Mouse (Mus musculus) forebrain, embryonic 13.5 days (tissue): Measurements from ENCODE around the gene Grin2b. TPM values are rescaled to one million over a fixed set of nuclear protein-coding genes. Genes with fewer than 3 reads are reported as not detected.

Source experiments
- ATAC-seq: fragments of 200-750 bp; cut with Nextera tagmentation; 2 replicates; pipeline ENCODE4 v1.8.0; 2017
- H3K27ac ChIP-seq: fragments of 300-500 bp; sonication (generic); 2 replicates; pipeline ENCODE4 v1.5.1; 2015; ENCODE audit warnings: inconsistent platforms, mild to moderate bottlenecking, moderate library complexity
- H3K27me3 ChIP-seq: fragments of 300-500 bp; sonication (generic); 2 replicates; pipeline ENCODE4 v1.6.1; 2015; ENCODE audit warnings: mild to moderate bottlenecking, inconsistent platforms
- H3K36me3 ChIP-seq: fragments of 300-500 bp; sonication (generic); 2 replicates; pipeline ENCODE4 v1.6.1; 2015; ENCODE audit warnings: mild to moderate bottlenecking, inconsistent platforms; ENCODE audit not compliant: poor library complexity, severe bottlenecking
- H3K4me1 ChIP-seq: fragments of 300-500 bp; sonication (generic); 2 replicates; pipeline ENCODE4 v1.6.1; 2015; ENCODE audit warnings: inconsistent platforms
- H3K4me2 ChIP-seq: fragments of 300-500 bp; sonication (generic); 2 replicates; pipeline ENCODE4 v1.6.1; 2015; ENCODE audit warnings: inconsistent platforms, mild to moderate bottlenecking, moderate library complexity
- H3K4me3 ChIP-seq: fragments of 300-500 bp; sonication (generic); 2 replicates; pipeline ENCODE4 v1.5.1; 2015; ENCODE audit warnings: mild to moderate bottlenecking, inconsistent platforms
- H3K9ac ChIP-seq: fragments of 300-500 bp; sonication (generic); 2 replicates; pipeline ENCODE4 v1.6.1; 2015; ENCODE audit warnings: mild to moderate bottlenecking, inconsistent platforms
- H3K9me3 ChIP-seq: fragments of 300-500 bp; sonication (generic); replicated peaks from 2 replicates; pipeline ENCODE4 v1.6.1; 2016; ENCODE audit warnings: inconsistent platforms
- WGBS: fragments of 180-500 bp; shearing (Covaris S2); methylation state at CpG from one replicate; pipeline ENCODE4 v1.1.7; 2015; 5-methylcytosine and 5-hydroxymethylcytosine counted together
- polyA plus RNA-seq: library from polyadenylated mRNA; unstranded; fragments of >200 nt; fragmentation: Nextera tagmentation; extraction: Ambion mirVana; gene quantifications from 2 replicates; pipeline ENCODE4 v1.2.1, GENCODE M21; 2015

Grin2b gene
- polyA plus RNA-seq, 1 experiment from 2014 or later, result 34.9 TPM

DNA sequence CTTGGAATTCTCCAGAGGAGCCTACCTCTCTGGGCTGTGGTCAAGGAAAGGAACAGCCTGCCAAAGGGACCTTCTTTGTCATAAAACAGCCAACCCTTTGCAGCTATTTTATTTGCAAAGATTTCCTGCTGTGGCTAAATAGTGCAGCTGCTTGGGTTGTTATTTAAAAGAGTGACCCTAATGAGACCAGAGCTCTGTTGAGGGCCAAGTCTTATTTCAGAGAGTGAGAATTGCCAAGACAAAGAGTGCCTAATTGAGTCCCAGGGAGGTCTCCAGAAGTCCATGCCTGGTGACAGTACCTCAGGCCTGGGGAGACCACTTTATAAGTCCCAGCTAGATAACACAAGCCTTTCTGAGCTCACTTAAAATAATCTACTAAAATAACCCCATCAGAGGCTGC is 255.6 kb downstream of the Grin2b start:
- H3K9me3 ChIP-seq, result no peaks in the 10 kb centered on the region
- no peak overlapping the region for H3K27ac ChIP-seq
- no peak for ATAC-seq
- no peaks in the 10 kb centered on the region for H3K27me3 ChIP-seq
- no peak overlapping the region for H3K9ac ChIP-seq
- no peak overlapping the region for H3K4me3 ChIP-seq
- peaks cover 1% of the 10 kb centered on the region; the same call in 1 of the 2 replicates for H3K36me3 ChIP-seq
- no peak overlapping the region for H3K4me2 ChIP-seq
- H3K4me1 ChIP-seq, result peaks cover 11% of the 10 kb centered on the region; the same call in 1 of the 2 replicates

DNA sequence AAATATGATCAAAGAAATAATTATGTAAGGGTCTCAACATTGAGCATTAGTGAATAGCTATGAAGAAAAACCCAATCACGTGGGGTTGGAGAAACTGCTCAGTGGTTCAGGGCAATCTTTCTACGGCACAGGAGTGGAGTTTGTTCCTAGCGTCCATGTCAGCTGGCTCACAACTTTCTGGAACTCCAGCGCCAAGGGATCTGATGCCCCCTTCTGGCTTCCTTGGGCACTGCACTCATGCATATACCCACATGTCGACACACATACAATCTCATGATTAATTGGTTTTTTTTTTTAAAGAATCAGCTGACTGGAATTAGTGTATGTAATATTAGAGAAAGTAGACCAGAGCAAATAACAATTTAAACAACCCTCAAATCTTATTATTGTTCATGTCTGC is 258.7 kb downstream of the Grin2b start:
- no peak overlapping the region for H3K4me3 ChIP-seq
- 92% methylated on average over 5 of the region's 5 CpGs for WGBS
- no peaks in the 10 kb centered on the region for H3K27me3 ChIP-seq
- no peak overlapping the region for H3K9ac ChIP-seq
- ATAC-seq, result no peak
- H3K9me3 ChIP-seq, result no peaks in the 10 kb centered on the region
- H3K36me3 ChIP-seq, result no peaks in the 10 kb centered on the region
- H3K27ac ChIP-seq, result no peak overlapping the region
- peaks cover 11% of the 10 kb centered on the region; the same call in 1 of the 2 replicates for H3K4me1 ChIP-seq
- H3K4me2 ChIP-seq, result no peak overlapping the region

DNA sequence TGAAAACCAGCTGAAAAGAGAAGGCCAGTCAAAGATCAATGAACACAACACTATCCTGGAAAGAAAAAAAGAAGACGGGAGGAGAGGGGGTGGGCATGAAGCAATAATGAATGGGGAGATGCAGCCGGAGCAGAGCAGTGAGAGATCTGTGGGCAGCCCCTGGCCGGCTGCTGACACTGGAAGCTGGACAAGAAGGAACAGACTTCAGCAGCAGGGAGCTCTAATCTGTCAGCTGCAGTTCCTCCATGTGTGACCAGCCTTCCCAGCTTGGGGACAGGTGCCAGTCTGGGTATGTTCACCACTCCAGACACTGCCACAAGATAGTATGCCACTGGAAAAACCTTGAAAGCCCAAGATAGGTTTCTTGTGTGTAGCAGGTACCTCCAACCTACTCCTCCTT is 261.2 kb downstream of the Grin2b start:
- WGBS, result 64% methylated on average over 3 of the region's 3 CpGs
- H3K4me2 ChIP-seq, result no peak overlapping the region
- no peak for ATAC-seq
- H3K27ac ChIP-seq, result no peak overlapping the region
- no peaks in the 10 kb centered on the region for H3K27me3 ChIP-seq
- no peak overlapping the region for H3K9ac ChIP-seq
- no peaks in the 10 kb centered on the region for H3K9me3 ChIP-seq
- no peak overlapping the region for H3K4me3 ChIP-seq
- H3K36me3 ChIP-seq, result no peaks in the 10 kb centered on the region
- H3K4me1 ChIP-seq, result peaks cover 14% of the 10 kb centered on the region

DNA sequence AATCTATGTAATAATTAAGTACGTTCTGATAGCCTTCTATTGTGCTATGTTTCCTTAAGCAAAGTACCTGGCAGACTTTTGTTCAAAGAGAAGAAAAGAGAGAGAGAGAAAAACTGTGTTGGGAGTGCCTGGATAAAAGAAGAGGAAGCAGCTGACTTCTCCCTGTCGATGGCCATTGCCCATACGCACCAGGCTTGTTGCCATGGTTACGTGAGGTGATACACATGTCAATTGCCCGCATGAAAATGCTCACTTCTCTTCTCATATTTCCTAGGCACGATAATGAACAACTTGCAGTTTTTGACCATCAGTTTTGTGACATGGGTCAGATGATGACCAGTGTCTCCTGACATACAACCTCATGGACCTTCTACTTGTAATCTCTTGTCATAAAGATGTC is 262.2 kb downstream of the Grin2b start:
- no peak overlapping the region for H3K4me2 ChIP-seq
- no peaks in the 10 kb centered on the region for H3K36me3 ChIP-seq
- H3K4me1 ChIP-seq, result peaks cover 19% of the 10 kb centered on the region
- no peak for ATAC-seq
- no peak overlapping the region for H3K27ac ChIP-seq
- 75% methylated on average over 6 of the region's 6 CpGs for WGBS
- no peak overlapping the region for H3K9ac ChIP-seq
- H3K4me3 ChIP-seq, result no peak overlapping the region
- H3K9me3 ChIP-seq, result no peaks in the 10 kb centered on the region
- no peaks in the 10 kb centered on the region for H3K27me3 ChIP-seq

DNA sequence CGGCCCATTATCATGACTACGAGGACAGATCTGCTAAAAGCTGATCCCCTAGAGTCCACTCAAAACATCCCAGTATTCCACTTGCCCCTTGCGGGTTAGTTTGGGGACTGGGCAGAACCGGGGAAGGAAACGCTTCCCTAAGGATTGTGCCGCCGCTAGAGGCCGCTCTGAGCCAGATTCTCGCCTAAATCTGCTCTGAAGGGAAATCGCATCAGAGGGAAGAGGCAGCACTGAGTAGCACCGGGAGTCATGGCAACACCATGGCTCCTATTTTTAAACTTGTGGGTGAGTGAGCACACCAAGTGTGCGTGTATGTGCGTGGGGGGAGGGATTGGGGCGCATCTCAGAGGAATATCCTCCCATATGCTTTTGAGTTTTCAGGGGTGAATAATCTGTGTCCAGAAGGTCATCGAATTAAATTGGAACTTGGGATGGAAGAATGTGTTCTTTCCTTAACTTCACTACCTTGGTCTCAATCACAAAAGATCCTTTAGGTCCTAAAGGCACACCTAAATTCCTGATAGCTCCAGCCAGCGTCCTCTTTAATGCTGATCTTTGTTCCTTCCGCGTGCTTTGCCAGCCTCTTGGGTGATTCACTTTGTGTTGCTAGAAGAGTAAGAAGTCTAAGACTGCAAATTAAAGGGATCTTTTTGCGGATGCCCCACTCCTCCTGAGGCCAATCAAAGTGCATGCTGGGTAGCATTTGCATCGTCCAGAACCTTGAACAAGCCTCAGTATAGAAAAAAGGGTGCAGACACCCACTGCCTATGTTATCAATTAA is 265.6 kb downstream of the Grin2b start:
- Histone ChIP-seq H3K27ac (peak overlapping the region; percentile 31; the same call in 1 of the 2 replicates), H3K4me2 (no peak overlapping the region), H3K9me3 (no peaks in the 10 kb centered on the region), H3K9ac (no peak overlapping the region), H3K4me1 (peaks cover 23% of the 10 kb centered on the region), H3K27me3 (no peaks in the 10 kb centered on the region), H3K36me3 (no peaks in the 10 kb centered on the region), H3K4me3 (no peak overlapping the region)
- WGBS, result 20% methylated on average over 20 of the region's 20 CpGs
- ATAC-seq, result peak; percentile 93

DNA sequence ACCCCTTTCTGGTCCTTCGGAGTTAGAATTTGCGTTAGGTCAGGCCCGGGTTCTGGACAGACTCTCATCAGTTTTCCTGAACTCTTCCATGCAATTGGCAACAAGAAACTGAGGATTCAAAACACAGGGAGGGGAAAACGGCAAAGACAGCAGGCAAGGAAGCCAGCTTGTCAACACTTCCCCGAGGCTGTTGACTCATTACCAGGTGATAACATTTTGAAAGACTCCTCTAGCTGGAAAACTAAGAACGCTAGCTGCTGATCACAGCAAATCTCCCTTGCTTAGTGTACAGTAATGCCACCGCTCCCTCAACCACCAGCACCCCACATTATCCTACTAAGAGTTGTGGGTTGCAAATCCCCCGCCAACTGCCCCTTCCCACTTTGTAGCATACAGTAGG is 266.2 kb downstream of the Grin2b start:
- H3K4me2 ChIP-seq, result no peak overlapping the region
- no peaks in the 10 kb centered on the region for H3K36me3 ChIP-seq
- WGBS, result 72% methylated on average over 8 of the region's 8 CpGs
- ATAC-seq, result no peak
- no peak overlapping the region for H3K9ac ChIP-seq
- H3K27me3 ChIP-seq, result no peaks in the 10 kb centered on the region
- H3K4me1 ChIP-seq, result peaks cover 23% of the 10 kb centered on the region
- H3K27ac ChIP-seq, result peak overlapping the region; percentile 31; the same call in 1 of the 2 replicates
- no peak overlapping the region for H3K4me3 ChIP-seq
- no peaks in the 10 kb centered on the region for H3K9me3 ChIP-seq

DNA sequence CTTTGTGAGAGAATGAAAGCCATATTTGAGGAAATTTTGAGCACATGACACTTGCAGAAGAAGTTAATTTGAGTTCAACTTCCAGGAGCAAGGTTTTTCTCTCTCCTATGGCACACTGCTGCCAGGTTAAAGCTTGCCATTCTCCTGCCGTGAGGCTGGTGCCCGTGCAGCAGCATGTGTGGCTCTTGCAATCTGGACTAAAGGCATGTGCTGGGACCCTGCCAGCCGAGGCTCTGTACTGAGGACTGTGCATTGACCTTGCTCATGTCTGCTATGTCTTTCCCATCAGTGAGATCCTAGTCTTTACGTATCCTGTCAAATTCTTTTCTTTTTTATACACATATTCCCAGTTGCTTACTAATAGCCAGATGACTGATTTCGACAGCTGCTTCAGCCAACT is 268.9 kb downstream of the Grin2b start:
- no peak overlapping the region for H3K4me2 ChIP-seq
- H3K27ac ChIP-seq, result no peak overlapping the region
- no peaks in the 10 kb centered on the region for H3K9me3 ChIP-seq
- no peaks in the 10 kb centered on the region for H3K36me3 ChIP-seq
- ATAC-seq, result no peak
- 75% methylated on average over 5 of the region's 5 CpGs for WGBS
- H3K9ac ChIP-seq, result no peak overlapping the region
- H3K4me3 ChIP-seq, result no peak overlapping the region
- H3K27me3 ChIP-seq, result no peaks in the 10 kb centered on the region
- peaks cover 23% of the 10 kb centered on the region for H3K4me1 ChIP-seq

DNA sequence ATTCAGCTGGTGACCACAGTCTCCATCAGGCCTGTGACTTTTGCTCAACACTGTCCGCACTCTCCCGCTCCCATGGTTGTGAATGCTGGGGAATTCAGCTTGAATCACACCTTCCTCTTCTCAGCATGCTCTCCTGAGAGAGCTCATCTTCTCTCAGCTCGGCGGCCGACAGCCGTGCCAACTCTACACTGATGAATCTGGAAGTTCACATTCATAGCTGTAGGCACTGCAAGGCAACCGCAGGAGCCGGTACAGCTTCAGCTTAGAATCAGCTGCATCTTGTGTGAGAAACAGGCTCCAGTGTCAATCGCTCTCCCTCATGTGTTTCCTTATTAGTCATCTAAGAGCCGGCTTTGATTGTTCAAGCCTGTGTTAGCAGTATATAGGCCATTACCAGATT is 272.9 kb downstream of the Grin2b start:
- Histone ChIP-seq H3K9ac (no peak overlapping the region), H3K27ac (no peak overlapping the region), H3K4me1 (no peaks in the 10 kb centered on the region), H3K36me3 (no peaks in the 10 kb centered on the region), H3K27me3 (no peaks in the 10 kb centered on the region), H3K4me3 (no peak overlapping the region), H3K4me2 (no peak overlapping the region), H3K9me3 (no peaks in the 10 kb centered on the region)
- 88% methylated on average over 10 of the region's 10 CpGs for WGBS
- ATAC-seq, result no peak

DNA sequence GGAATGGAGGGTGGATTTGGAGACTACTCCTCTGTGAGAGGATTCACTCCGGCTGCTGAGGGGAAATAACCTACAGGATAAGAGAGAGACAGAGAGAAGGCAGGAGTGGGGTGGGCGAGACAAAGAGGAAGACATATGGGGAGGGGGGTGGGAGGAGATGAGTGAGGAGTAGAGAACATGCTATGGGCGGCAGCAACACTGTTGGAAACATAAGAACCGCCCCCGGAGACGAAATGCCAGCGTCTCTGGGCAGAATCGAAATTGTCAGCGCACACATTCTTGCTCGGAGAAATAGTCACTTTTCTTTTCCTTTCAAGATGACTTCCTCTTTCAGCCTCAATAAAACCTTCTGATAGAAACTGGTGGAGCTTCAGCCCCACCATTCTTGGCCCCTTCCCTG is 274.1 kb downstream of the Grin2b start:
- Histone ChIP-seq H3K4me2 (no peak overlapping the region), H3K9me3 (no peaks in the 10 kb centered on the region), H3K4me1 (no peaks in the 10 kb centered on the region), H3K9ac (no peak overlapping the region), H3K27ac (no peak overlapping the region), H3K4me3 (no peak overlapping the region), H3K36me3 (no peaks in the 10 kb centered on the region), H3K27me3 (no peaks in the 10 kb centered on the region)
- ATAC-seq, result no peak
- WGBS, result 84% methylated on average over 10 of the region's 10 CpGs

DNA sequence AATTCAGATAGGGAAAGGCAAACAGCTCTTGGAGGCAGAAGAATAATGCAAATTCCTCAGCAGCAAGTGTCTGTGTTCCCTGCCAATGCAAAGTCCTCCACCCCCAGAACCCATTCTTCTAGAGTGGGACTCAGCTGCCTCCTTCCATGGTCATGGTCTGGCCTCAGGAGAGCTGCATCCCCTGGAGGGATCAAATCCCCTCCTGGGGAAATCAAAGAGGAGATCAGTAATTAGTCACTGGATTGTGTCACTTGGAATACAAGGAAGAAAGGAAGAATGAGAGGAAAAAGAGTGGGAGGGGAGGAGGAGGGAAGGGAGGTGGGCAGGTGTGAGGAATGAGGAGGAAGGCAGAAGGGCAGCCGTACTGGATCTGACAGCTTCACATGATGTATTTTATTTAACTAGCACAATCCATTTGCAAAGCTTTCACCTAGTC is 278.5 kb downstream of the Grin2b start:
- Histone ChIP-seq H3K4me2 (no peak overlapping the region), H3K4me3 (no peak overlapping the region), H3K27ac (no peak overlapping the region), H3K9me3 (no peaks in the 10 kb centered on the region), H3K9ac (no peak overlapping the region), H3K4me1 (no peaks in the 10 kb centered on the region), H3K36me3 (no peaks in the 10 kb centered on the region), H3K27me3 (no peaks in the 10 kb centered on the region)
- no peak for ATAC-seq
- WGBS, result 79% methylated on average over 1 of the region's 1 CpGs

DNA sequence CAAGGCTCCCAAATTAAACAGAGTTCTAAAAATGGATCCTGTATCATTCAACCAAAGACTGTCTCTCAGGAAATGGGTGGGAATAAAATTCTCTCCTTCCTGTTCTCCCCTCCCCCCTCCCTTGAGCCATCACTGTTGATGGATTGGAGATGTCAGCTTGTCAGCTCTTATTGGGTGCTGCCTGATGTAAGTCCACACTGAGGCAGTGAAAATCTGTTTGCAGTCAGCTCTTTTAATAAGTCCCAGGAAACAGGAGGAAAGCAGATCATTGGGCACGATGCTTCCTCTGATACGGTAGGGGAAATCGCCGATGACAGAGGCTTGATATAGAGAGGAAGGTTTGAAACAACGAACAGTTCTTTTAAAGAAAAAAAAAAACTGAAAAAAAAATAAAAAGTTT is 290.7 kb downstream of the Grin2b start:
- Histone ChIP-seq H3K4me2 (no peak overlapping the region), H3K4me1 (no peaks in the 10 kb centered on the region), H3K4me3 (no peak overlapping the region), H3K27ac (no peak overlapping the region), H3K9ac (no peak overlapping the region), H3K36me3 (no peaks in the 10 kb centered on the region), H3K27me3 (no peaks in the 10 kb centered on the region), H3K9me3 (no peaks in the 10 kb centered on the region)
- 66% methylated on average over 5 of the region's 5 CpGs for WGBS
- no peak for ATAC-seq

DNA sequence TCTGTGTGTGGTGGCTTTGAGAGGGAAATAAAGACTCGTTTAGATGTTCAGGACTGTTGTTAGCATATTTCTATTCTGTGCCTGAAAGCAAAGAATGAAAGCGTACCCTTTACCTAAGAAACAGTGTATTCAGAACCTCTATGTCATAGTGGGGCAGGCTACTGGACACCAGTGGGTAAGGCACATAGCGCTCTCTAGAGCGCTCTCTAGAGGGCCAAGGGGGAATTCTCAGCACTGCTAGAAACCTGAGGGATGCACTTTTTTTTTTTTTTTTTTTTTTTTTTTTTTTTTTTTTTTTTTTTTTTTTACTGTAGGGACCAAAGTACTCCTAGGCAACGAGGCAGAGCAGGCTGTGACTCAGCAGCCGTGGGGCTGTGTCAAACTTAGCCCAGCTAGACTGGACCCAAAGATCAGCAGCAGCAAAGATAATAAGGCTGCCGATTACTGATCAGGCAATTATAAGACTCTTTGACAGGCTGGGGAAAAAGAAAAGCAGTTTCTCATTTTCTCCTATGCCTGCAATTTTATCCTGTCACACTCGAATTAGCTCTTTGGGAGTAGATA is 297.1 kb downstream of the Grin2b start:
- Histone ChIP-seq H3K4me3 (no peak overlapping the region), H3K4me1 (no peaks in the 10 kb centered on the region), H3K9ac (no peak overlapping the region), H3K9me3 (no peaks in the 10 kb centered on the region), H3K4me2 (no peak overlapping the region), H3K27ac (no peak overlapping the region), H3K36me3 (no peaks in the 10 kb centered on the region), H3K27me3 (no peaks in the 10 kb centered on the region)
- 59% methylated on average over 8 of the region's 8 CpGs for WGBS
- no peak for ATAC-seq

DNA sequence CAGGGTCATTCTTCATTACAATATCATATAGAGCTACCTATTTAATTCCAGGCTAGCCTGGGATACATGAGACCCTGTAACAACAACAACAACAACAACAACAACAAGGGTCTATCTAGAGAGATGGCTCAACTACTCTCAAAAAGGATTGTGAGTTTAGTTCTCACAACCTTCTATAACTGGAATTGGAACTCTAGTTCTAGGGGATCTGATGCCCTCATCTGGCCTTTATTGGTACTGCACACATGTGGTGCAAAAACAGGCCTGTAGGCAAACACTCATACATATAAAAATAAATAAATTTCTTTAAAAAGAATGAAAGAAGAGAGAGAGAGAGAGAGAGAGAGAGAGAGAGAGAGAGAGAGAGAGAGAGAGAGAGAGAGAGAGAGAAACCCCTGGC is 298.7 kb downstream of the Grin2b start:
- no peak overlapping the region for H3K9ac ChIP-seq
- no peak overlapping the region for H3K4me3 ChIP-seq
- no peaks in the 10 kb centered on the region for H3K4me1 ChIP-seq
- H3K9me3 ChIP-seq, result no peaks in the 10 kb centered on the region
- ATAC-seq, result no peak
- H3K27ac ChIP-seq, result no peak overlapping the region
- H3K36me3 ChIP-seq, result no peaks in the 10 kb centered on the region
- no peaks in the 10 kb centered on the region for H3K27me3 ChIP-seq
- H3K4me2 ChIP-seq, result no peak overlapping the region
